Mouse (Mus musculus) neural tube, embryonic 14.5 days (tissue): ENCODE data around the gene Ubiad1. TPM values are rescaled to one million over a fixed set of nuclear protein-coding genes. Genes with fewer than 3 reads are reported as not detected.

ENCODE experiments used
- ATAC-seq: fragments of 200-750 bp; cut with Nextera tagmentation; 2 replicates; pipeline ENCODE4 v1.8.0; 2017; ENCODE audit warnings: low read depth, mild to moderate bottlenecking, moderate TSS enrichment, moderate library complexity
- H3K27ac ChIP-seq: fragments of 300-500 bp; sonication (generic); 2 replicates; pipeline ENCODE4 v1.5.1; 2014; ENCODE audit warnings: low read depth, mild to moderate bottlenecking, control low read depth, low read length, moderate library complexity, mixed read lengths
- H3K27me3 ChIP-seq: fragments of 300-500 bp; sonication (generic); 2 replicates; pipeline ENCODE4 v1.6.1; 2014; ENCODE audit warnings: low read length; ENCODE audit not compliant: control insufficient read depth, insufficient read depth
- H3K36me3 ChIP-seq: fragments of 300-500 bp; sonication (generic); 2 replicates; pipeline ENCODE4 v1.6.1; 2014; ENCODE audit warnings: low read length, mixed read lengths; ENCODE audit not compliant: control insufficient read depth, insufficient read depth
- H3K4me1 ChIP-seq: fragments of 300-500 bp; sonication (generic); 2 replicates; pipeline ENCODE4 v1.6.1; 2014; ENCODE audit warnings: low read length; ENCODE audit not compliant: control insufficient read depth, insufficient read depth
- H3K4me2 ChIP-seq: fragments of 300-500 bp; sonication (generic); 2 replicates; pipeline ENCODE4 v1.6.1; 2014; ENCODE audit warnings: mild to moderate bottlenecking, low read depth, low read length, control low read depth
- H3K4me3 ChIP-seq: fragments of 300-500 bp; sonication (generic); 2 replicates; pipeline ENCODE4 v1.5.1; 2014; ENCODE audit warnings: low read depth, low read length, control low read depth, mixed read lengths
- H3K9ac ChIP-seq: fragments of 300-500 bp; sonication (generic); replicated peaks from 2 replicates; pipeline ENCODE4 v1.6.1; 2014; ENCODE audit warnings: low read depth, mild to moderate bottlenecking, control low read depth, low read length, mixed read lengths
- H3K9me3 ChIP-seq: fragments of 300-500 bp; sonication (generic); 2 replicates; pipeline ENCODE4 v1.6.1; 2016; ENCODE audit warnings: low read length; ENCODE audit not compliant: control insufficient read depth
- WGBS: fragments of 180-500 bp; shearing (Covaris S2); extraction: QIAGEN DNeasy Blood & Tissue Kit; methylation state at CpG from one replicate; pipeline ENCODE4 v1.1.7; 2014; 5-methylcytosine and 5-hydroxymethylcytosine counted together
- polyA plus RNA-seq: library from polyadenylated mRNA; unstranded; fragments of >200 nt; fragmentation: Nextera tagmentation; extraction: Ambion mirVana; gene quantifications from 2 replicates; pipeline ENCODE4 v1.2.1, GENCODE M21; 2014

The Ubiad1 gene
- polyA plus RNA-seq, 1 experiment from 2014 or later = 13.4 TPM

DNA sequence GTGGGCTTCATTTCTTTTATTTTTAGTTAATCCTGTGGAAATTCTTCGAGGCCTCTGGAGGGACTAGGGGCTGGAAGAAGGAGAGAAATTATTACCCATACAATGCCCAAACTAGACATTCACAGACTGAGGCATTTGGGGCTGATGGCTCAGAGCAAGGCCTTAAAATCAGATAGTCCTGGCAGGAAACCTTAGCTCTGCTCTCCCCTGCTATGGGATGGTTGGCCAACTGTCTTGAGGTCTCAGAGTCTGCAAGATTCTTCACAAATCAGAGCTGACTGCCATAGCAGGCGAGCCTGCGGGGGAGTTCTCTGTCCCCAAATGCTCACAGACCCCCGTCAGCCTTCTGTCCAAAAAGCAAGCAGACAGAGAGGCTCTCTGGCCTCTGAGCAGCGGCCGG is 27.0 kb downstream of the Ubiad1 start:
- H3K4me3 ChIP-seq = no peak overlapping the region
- no peak overlapping the region for H3K4me2 ChIP-seq
- H3K27me3 ChIP-seq = no peaks in the 10 kb centered on the region
- peaks cover 16% of the 10 kb centered on the region for H3K4me1 ChIP-seq
- no peaks in the 10 kb centered on the region for H3K9me3 ChIP-seq
- no peak for ATAC-seq
- peak overlapping the region; percentile 52 for H3K27ac ChIP-seq
- H3K36me3 ChIP-seq = no peaks in the 10 kb centered on the region
- WGBS = 22% methylated on average over 6 of the region's 6 CpGs
- H3K9ac ChIP-seq = no peak overlapping the region

DNA sequence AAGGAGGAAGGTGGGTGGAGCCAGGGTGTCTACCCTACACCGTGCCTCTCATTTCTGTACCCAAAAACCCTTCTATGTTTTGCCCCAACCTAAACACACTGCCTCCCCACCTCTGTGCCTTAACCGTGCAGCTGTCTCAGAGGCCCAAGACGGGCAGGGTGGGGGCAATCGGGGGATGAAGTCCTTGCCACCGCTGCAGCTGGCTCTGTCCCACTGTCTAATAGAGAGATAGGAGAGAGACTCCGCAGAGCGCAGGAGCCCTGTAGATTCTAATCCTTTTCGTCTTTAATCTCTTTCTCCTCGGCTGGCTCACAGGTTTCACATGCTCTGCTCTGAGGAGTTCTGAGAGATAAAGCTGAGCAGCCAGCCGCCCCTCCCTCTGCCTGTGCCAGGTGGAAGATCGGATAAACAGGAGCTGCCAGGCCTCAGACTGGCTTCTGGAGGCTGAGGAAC is 27.5 kb downstream of the Ubiad1 start:
- WGBS = 46% methylated on average over 11 of the region's 11 CpGs
- H3K4me3 ChIP-seq = no peak overlapping the region
- no peak overlapping the region for H3K4me2 ChIP-seq
- no peak overlapping the region for H3K9ac ChIP-seq
- ATAC-seq = peak; percentile 47; the same call in 1 of the 2 replicates
- H3K36me3 ChIP-seq = no peaks in the 10 kb centered on the region
- no peaks in the 10 kb centered on the region for H3K27me3 ChIP-seq
- H3K27ac ChIP-seq = peak overlapping the region; percentile 52
- H3K9me3 ChIP-seq = no peaks in the 10 kb centered on the region
- peaks cover 16% of the 10 kb centered on the region for H3K4me1 ChIP-seq

DNA sequence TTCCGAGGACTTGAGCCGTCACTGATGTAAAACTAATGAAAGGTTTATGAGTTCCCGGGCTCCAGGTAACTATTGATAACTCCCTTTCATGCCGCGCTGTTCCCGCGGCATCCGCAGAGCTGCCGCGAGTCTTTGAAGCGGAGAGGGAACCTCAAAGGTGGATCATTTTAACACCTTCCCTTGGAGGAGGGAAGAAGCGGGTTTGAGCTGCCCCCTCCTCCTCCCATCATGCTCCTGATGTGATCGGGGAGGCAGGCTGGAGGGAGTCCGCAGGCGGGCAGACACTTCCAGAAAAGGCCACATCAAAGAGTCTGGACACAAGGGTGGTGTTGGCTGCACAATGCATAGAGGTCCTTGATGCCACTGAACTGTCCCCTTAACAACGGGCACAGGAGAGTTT is 29.0 kb downstream of the Ubiad1 start:
- Histone ChIP-seq H3K9ac (no peak overlapping the region), H3K27me3 (no peaks in the 10 kb centered on the region), H3K9me3 (no peaks in the 10 kb centered on the region), H3K27ac (no peak overlapping the region), H3K4me2 (0 out of 2 replicates have a peak overlapping the region, but pooled peaks have one; percentile 3), H3K36me3 (no peaks in the 10 kb centered on the region), H3K4me3 (no peak overlapping the region), H3K4me1 (peaks cover 16% of the 10 kb centered on the region)
- WGBS = 6% methylated on average over 16 of the region's 16 CpGs
- 0 out of 2 replicates have a peak, but pooled peaks have one; percentile 16 for ATAC-seq

DNA sequence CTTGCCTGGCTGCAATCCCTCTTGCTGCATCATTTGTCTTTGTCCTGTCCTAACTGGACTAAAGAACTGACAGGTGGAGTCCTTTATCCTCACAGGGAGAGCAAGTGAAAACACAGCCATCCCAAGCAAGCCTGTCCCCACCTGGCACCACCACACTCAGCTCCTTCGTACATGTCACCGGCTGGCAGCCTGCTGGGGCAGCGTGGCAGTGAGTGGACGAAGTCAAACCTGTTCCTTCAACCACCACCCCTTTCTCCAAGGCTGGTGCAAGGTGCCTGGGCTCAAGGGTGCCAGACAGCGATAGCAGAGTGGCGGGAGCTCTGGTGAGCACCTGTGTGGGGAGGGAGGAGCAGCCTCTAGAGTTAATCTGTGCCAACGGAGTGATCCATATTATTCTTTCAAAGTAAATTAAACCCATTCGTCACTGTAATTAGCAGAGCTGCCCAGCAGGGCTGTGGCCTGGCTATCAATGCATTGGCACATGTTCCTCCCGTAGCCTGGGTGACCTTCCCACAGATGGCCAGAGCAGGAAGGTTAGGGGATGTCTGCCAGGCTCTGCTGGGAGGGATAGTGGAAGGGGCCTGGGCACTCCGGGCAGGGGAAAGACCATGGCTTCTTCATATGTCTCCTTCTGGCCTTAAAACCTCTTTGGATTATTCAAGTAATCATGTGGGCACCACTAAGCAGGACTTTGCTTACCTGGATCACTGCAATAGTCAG is 36.2 kb downstream of the Ubiad1 start:
- Histone ChIP-seq H3K4me3 (no peak overlapping the region), H3K4me2 (no peak overlapping the region), H3K36me3 (no peaks in the 10 kb centered on the region), H3K4me1 (peaks cover 7% of the 10 kb centered on the region), H3K27ac (no peak overlapping the region), H3K27me3 (no peaks in the 10 kb centered on the region), H3K9me3 (no peaks in the 10 kb centered on the region), H3K9ac (no peak overlapping the region)
- no peak for ATAC-seq
- WGBS = 61% methylated on average over 10 of the region's 10 CpGs

DNA sequence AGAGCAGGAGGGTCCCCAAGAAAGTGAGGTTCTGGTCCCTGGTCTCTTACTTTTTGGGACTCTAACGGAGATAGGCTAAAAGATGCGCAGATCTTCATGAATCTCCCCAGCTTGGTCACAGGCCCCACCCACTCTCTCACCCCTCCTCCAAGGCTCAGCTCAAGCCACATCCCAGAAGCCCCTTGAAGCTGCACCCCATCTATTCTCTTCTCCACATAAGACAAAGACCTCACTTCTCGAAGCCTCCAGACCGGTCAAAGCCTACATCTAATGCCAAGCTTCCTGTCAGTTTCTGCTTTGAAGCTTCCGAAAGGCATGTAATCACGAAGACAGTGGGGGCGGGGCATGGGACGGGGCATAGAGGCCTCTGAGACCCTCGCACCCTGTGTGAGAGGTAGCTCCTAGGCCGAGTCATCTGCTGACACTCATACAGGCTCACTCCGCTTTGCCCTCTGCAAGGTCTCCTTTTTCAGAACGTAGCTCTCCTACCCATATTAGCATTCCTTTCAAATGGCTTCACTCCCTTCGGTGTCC is 39.2 kb downstream of the Ubiad1 start:
- 9% methylated on average over 13 of the region's 13 CpGs for WGBS
- Histone ChIP-seq H3K4me1 (peaks cover 10% of the 10 kb centered on the region), H3K27ac (no peak overlapping the region), H3K36me3 (no peaks in the 10 kb centered on the region), H3K4me2 (no peak overlapping the region), H3K9me3 (no peaks in the 10 kb centered on the region), H3K9ac (no peak overlapping the region), H3K27me3 (no peaks in the 10 kb centered on the region), H3K4me3 (no peak overlapping the region)
- no peak for ATAC-seq

DNA sequence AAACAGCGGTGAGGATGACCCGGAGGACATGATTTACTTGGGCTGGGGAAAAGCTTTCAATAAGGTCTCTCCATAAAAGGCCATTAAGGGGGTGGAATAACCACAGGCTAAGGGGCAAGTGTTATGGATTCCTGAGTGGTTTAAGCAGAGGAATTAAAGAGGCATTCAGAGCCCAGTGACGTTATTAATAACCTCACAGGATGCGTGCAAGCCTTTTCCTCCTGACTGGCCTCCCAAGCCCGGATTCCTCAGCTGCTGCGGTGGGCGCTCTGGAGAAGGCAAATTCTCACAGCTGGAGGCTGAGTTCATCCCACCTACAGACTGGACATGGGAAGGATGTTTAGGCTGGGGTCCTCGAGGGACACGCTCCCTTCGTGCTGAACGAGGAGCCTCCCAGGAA is 39.8 kb downstream of the Ubiad1 start:
- Histone ChIP-seq H3K27me3 (no peaks in the 10 kb centered on the region), H3K36me3 (no peaks in the 10 kb centered on the region), H3K9ac (no peak overlapping the region), H3K4me3 (no peak overlapping the region), H3K9me3 (no peaks in the 10 kb centered on the region), H3K27ac (no peak overlapping the region), H3K4me1 (peaks cover 12% of the 10 kb centered on the region), H3K4me2 (no peak overlapping the region)
- WGBS = under 1% methylated on average over 10 of the region's 11 CpGs
- peak; percentile 21; the same call in 1 of the 2 replicates for ATAC-seq

DNA sequence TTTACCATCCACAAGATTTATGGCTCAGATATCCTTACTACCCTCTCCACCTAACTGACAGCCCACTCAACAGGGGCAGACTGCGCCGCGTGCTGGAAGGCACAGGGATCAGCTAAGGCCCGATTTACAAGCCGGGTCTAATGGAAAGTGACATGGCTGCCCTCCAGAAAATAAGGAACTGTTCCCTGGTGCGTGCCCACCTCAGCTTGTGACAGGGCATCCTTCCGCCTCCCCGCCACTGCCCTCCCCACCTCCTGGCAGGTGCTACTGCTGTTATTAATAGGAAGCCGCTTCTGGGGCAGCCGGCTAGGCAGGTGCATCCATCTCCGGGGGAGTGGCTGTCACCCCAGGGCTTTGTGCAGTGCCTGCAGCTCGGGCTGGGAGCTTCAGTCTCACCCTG is 41.2 kb downstream of the Ubiad1 start:
- no peak overlapping the region for H3K4me2 ChIP-seq
- no peak overlapping the region for H3K9ac ChIP-seq
- H3K27ac ChIP-seq = no peak overlapping the region
- H3K36me3 ChIP-seq = no peaks in the 10 kb centered on the region
- 3% methylated on average over 12 of the region's 12 CpGs for WGBS
- no peak overlapping the region for H3K4me3 ChIP-seq
- H3K27me3 ChIP-seq = no peaks in the 10 kb centered on the region
- peaks cover 21% of the 10 kb centered on the region for H3K4me1 ChIP-seq
- 0 out of 2 replicates have a peak, but pooled peaks have one; percentile 5 for ATAC-seq
- H3K9me3 ChIP-seq = no peaks in the 10 kb centered on the region

DNA sequence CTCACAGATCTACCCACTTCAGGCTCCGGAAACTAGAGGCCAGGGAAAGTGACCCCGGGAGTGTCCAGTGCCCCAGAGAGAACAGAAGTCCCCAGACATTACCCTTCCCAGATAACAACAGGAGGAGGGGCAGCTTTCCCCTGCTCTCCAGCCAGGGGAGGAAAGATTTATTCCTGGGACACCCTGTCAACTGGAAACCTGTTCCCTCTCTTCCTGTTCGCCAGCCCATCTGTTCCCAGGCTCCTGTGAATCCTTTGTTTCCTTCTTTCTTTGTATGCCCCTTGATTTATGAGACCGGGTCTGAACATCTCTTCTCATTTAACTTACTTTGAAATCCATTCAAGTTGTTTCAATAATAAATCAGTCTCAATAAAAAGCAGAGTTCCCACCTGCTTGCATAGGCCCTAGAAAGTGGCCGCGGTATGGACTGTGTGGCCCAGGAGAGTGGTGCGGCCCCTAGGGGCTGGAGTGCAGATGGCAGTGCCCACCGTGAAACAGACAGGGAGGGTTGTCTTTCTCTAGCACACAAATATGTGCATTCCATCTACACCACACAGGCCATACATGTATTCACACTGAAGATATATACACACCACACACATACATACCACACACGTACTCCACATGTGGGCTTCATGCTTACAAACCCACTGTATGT is 45.0 kb downstream of the Ubiad1 start:
- ATAC-seq = peak; percentile 59; the same call in 1 of the 2 replicates
- H3K27ac ChIP-seq = peak overlapping the region; percentile 66; the same call in 1 of the 2 replicates
- no peaks in the 10 kb centered on the region for H3K36me3 ChIP-seq
- no peak overlapping the region for H3K4me3 ChIP-seq
- no peak overlapping the region for H3K9ac ChIP-seq
- no peaks in the 10 kb centered on the region for H3K27me3 ChIP-seq
- 16% methylated on average over 9 of the region's 9 CpGs for WGBS
- H3K4me1 ChIP-seq = peaks cover 23% of the 10 kb centered on the region
- H3K4me2 ChIP-seq = no peak overlapping the region
- no peaks in the 10 kb centered on the region for H3K9me3 ChIP-seq
